Mouse (Mus musculus) gastrocnemius, postnatal 10 days (tissue): ENCODE measurements around the gene Vmn1r1. TPM values are rescaled to one million over a fixed set of nuclear protein-coding genes. Genes with fewer than 3 reads are reported as not detected.
A peak's percentile ranks its signal among the peaks of the same experiment; 100 is the strongest.

Experiments used
- DNase-seq: peaks from one replicate; pipeline ENCODE4 v3.0.0; 2021; ENCODE audit warnings: mixed read lengths
- total RNA-seq, 2 experiments: library from RNA; stranded (reverse); gene quantifications; 2 replicates each; pipeline ENCODE4 v1.2.3; 2021

The Vmn1r1 gene
- total RNA-seq, 2 experiments from 2014 or later: not detected

GRCm38 (mm10) chr1:182137204-182138125 is 26.8 kb downstream of the Vmn1r1 start:
- DNase-seq: no peak

- DNase-seq: peak; percentile 30
Measured at GRCm38 (mm10) chr1:182130830-182131229, 33.5 kb downstream of the Vmn1r1 start.

- peak; percentile 83 for DNase-seq
Measured at GRCm38 (mm10) chr1:182124924-182125368, 39.3 kb downstream of the Vmn1r1 start.

- DNase-seq: peak; percentile 98
Measured at GRCm38 (mm10) chr1:182124506-182124905, 39.8 kb downstream of the Vmn1r1 start, which contains the start of gene Srp9. Gene Srp9 (plus strand): TSS chr1:182124737.

- no peak for DNase-seq
Measured at GRCm38 (mm10) chr1:182122413-182122812, 41.9 kb downstream of the Vmn1r1 start.

GRCm38 (mm10) chr1:182115651-182116408 is 48.5 kb downstream of the Vmn1r1 start:
- DNase-seq: peak; percentile 64

GRCm38 (mm10) chr1:182115197-182115596 is 49.1 kb downstream of the Vmn1r1 start:
- DNase-seq: peak; percentile 46

GRCm38 (mm10) chr1:182113587-182114500 is 50.4 kb downstream of the Vmn1r1 start:
- peak; percentile 28 for DNase-seq

- DNase-seq: no peak
Measured at GRCm38 (mm10) chr1:182113131-182113530, 51.2 kb downstream of the Vmn1r1 start.

- DNase-seq: no peak
Measured at GRCm38 (mm10) chr1:182112385-182112784, 51.9 kb downstream of the Vmn1r1 start.

- peak; percentile 55 for DNase-seq
Measured at GRCm38 (mm10) chr1:182111386-182112317, 52.6 kb downstream of the Vmn1r1 start.

- DNase-seq: no peak
Measured at GRCm38 (mm10) chr1:182110708-182111385, 53.4 kb downstream of the Vmn1r1 start.

- DNase-seq: no peak
Measured at GRCm38 (mm10) chr1:182110185-182110584, 54.1 kb downstream of the Vmn1r1 start.

- DNase-seq: no peak
Measured at GRCm38 (mm10) chr1:182108397-182109099, 55.7 kb downstream of the Vmn1r1 start.

GRCm38 (mm10) chr1:182107251-182107650 is 57.0 kb downstream of the Vmn1r1 start:
- DNase-seq: no peak

- no peak for DNase-seq
Measured at GRCm38 (mm10) chr1:182105023-182105422, 59.3 kb downstream of the Vmn1r1 start.
